Mouse (Mus musculus) cerebellum, adult 9-11 months (tissue): ENCODE data around the gene Hspb9.

ENCODE experiments used
- DNase-seq: peaks from one replicate; pipeline ENCODE4 v3.0.0; 2022

Hspb9 gene

GRCm38 (mm10) chr11:100735134-100735865 lies 21.6 kb downstream of the Hspb9 start:
- no peak for DNase-seq

- DNase-seq: no peak
Measured at GRCm38 (mm10) chr11:100735954-100736745, 22.5 kb downstream of the Hspb9 start.

GRCm38 (mm10) chr11:100736746-100737080 lies 23.1 kb downstream of the Hspb9 start:
- no peak for DNase-seq

GRCm38 (mm10) chr11:100737105-100737733 lies 23.6 kb downstream of the Hspb9 start:
- DNase-seq: no peak

- peak; percentile 100 for DNase-seq
Measured at GRCm38 (mm10) chr11:100738066-100738604, 24.5 kb downstream of the Hspb9 start, which contains the start of gene Rab5c. Gene Rab5c, minus strand, starts transcription at chr11:100738215.

- peak; percentile 55 for DNase-seq
Measured at GRCm38 (mm10) chr11:100738749-100739148, 25.1 kb downstream of the Hspb9 start.

GRCm38 (mm10) chr11:100741348-100741747 lies 27.7 kb downstream of the Hspb9 start:
- DNase-seq: peak; percentile 59

- DNase-seq: peak; percentile 62
Measured at GRCm38 (mm10) chr11:100745085-100745484, 31.4 kb downstream of the Hspb9 start.

GRCm38 (mm10) chr11:100746546-100746945 lies 32.9 kb downstream of the Hspb9 start:
- no peak for DNase-seq

- no peak for DNase-seq
Measured at GRCm38 (mm10) chr11:100747114-100747513, 33.5 kb downstream of the Hspb9 start.

GRCm38 (mm10) chr11:100748620-100749019 lies 35.0 kb downstream of the Hspb9 start:
- no peak for DNase-seq

GRCm38 (mm10) chr11:100749469-100749868 lies 35.8 kb downstream of the Hspb9 start:
- DNase-seq: no peak

- no peak for DNase-seq
Measured at GRCm38 (mm10) chr11:100750127-100750526, 36.5 kb downstream of the Hspb9 start.

- DNase-seq: no peak
Measured at GRCm38 (mm10) chr11:100752294-100752693, 38.6 kb downstream of the Hspb9 start.

GRCm38 (mm10) chr11:100754021-100754692 lies 40.5 kb downstream of the Hspb9 start:
- no peak for DNase-seq

- no peak for DNase-seq
Measured at GRCm38 (mm10) chr11:100754693-100755057, 41.0 kb downstream of the Hspb9 start.

GRCm38 (mm10) chr11:100756476-100756875 lies 42.8 kb downstream of the Hspb9 start:
- DNase-seq: no peak

GRCm38 (mm10) chr11:100757566-100757965 lies 43.9 kb downstream of the Hspb9 start:
- no peak for DNase-seq

- DNase-seq: no peak
Measured at GRCm38 (mm10) chr11:100758707-100759610, 45.3 kb downstream of the Hspb9 start.

GRCm38 (mm10) chr11:100759611-100760233 lies 46.1 kb downstream of the Hspb9 start, which contains the start of gene Kcnh4:
Gene Kcnh4, minus strand, starts transcription at chr11:100759942.
- peak; percentile 66 for DNase-seq

GRCm38 (mm10) chr11:100761547-100762045 lies 47.9 kb downstream of the Hspb9 start:
- peak; percentile 90 for DNase-seq
